Mouse (Mus musculus) stomach, embryonic 15.5 days (tissue): Measurements from ENCODE around the gene Meis1. TPM values are rescaled to one million over a fixed set of nuclear protein-coding genes. Genes with fewer than 3 reads are reported as not detected.

ENCODE experiments used
- ATAC-seq: fragments of 200-750 bp; cut with Nextera tagmentation; 2 replicates; pipeline ENCODE4 v1.8.0; 2017; ENCODE audit warnings: low read depth, moderate number of reproducible peaks, moderate TSS enrichment; ENCODE audit not compliant: insufficient read depth, low FRiP score
- H3K27ac ChIP-seq: fragments of 300-500 bp; sonication (generic); 2 replicates; pipeline ENCODE4 v1.5.1; 2015; ENCODE audit warnings: mild to moderate bottlenecking, inconsistent platforms
- H3K27me3 ChIP-seq: fragments of 300-500 bp; sonication (generic); replicated peaks from 2 replicates; pipeline ENCODE4 v1.6.1; 2015; ENCODE audit warnings: inconsistent platforms
- H3K36me3 ChIP-seq: fragments of 300-500 bp; sonication (generic); 2 replicates; pipeline ENCODE4 v1.6.1; 2015; ENCODE audit warnings: inconsistent platforms
- H3K4me1 ChIP-seq: fragments of 300-500 bp; sonication (generic); 2 replicates; pipeline ENCODE4 v1.6.1; 2015; ENCODE audit warnings: inconsistent platforms
- H3K4me2 ChIP-seq: fragments of 300-500 bp; sonication (generic); 2 replicates; pipeline ENCODE4 v1.6.1; 2015; ENCODE audit warnings: mild to moderate bottlenecking, inconsistent platforms
- H3K4me3 ChIP-seq: fragments of 300-500 bp; sonication (generic); replicated peaks from 2 replicates; pipeline ENCODE4 v1.5.1; 2015; ENCODE audit warnings: inconsistent platforms
- H3K9ac ChIP-seq: fragments of 300-500 bp; sonication (generic); 2 replicates; pipeline ENCODE4 v1.6.1; 2015; ENCODE audit warnings: inconsistent platforms
- H3K9me3 ChIP-seq: fragments of 300-500 bp; sonication (generic); 2 replicates; pipeline ENCODE4 v1.6.1; 2016; ENCODE audit warnings: inconsistent platforms
- WGBS: fragments of 180-500 bp; shearing (Covaris S2); methylation state at CpG from one replicate; pipeline ENCODE4 v1.1.7; 2015; 5-methylcytosine and 5-hydroxymethylcytosine counted together
- polyA plus RNA-seq: library from polyadenylated mRNA; unstranded; fragments of >200 nt; fragmentation: Nextera tagmentation; extraction: Ambion mirVana; gene quantifications from 2 replicates; pipeline ENCODE4 v1.2.1, GENCODE M21; 2015

Gene Meis1
- polyA plus RNA-seq, 1 experiment from 2014 or later = 139 TPM

- ATAC-seq = peak; percentile 74
- Histone ChIP-seq H3K36me3 (no peaks in the 10 kb centered on the region), H3K4me1 (peaks cover 9% of the 10 kb centered on the region; the same call in 1 of the 2 replicates), H3K9me3 (no peaks in the 10 kb centered on the region), H3K4me3 (peak overlapping the region; percentile 73), H3K27ac (peak overlapping the region; percentile 99), H3K4me2 (peak overlapping the region; percentile 61), H3K9ac (peak overlapping the region; percentile 76), H3K27me3 (no peaks in the 10 kb centered on the region)
- under 1% methylated on average over 25 of the region's 25 CpGs for WGBS
These were observed 1.6 kb upstream of the Meis1 start for GRCm38 (mm10) chr11:19020371-19020824.

GRCm38 (mm10) chr11:19019204-19020171, 703 bp upstream of the Meis1 start:
- WGBS = under 1% methylated on average over 67 of the region's 67 CpGs
- H3K9me3 ChIP-seq = no peaks in the 10 kb centered on the region
- no peak for ATAC-seq

GRCm38 (mm10) chr11:19017719-19018413, 919 bp downstream of the Meis1 start:
- H3K9me3 ChIP-seq = no peaks in the 10 kb centered on the region
- no peak for ATAC-seq
- peak overlapping the region; percentile 73 for H3K4me3 ChIP-seq
- peaks cover 6% of the 10 kb centered on the region; the same call in 1 of the 2 replicates for H3K4me1 ChIP-seq
- H3K4me2 ChIP-seq = peak overlapping the region; percentile 61
- H3K9ac ChIP-seq = peak overlapping the region; percentile 83
- H3K27ac ChIP-seq = peak overlapping the region; percentile 99
- H3K36me3 ChIP-seq = no peaks in the 10 kb centered on the region
- H3K27me3 ChIP-seq = no peaks in the 10 kb centered on the region
- WGBS = under 1% methylated on average over 14 of the region's 14 CpGs

More at GRCm38 (mm10) chr11:19019204-19020171, 703 bp upstream of the Meis1 start:
- peak overlapping the region; percentile 73 for H3K4me3 ChIP-seq
- no peaks in the 10 kb centered on the region for H3K27me3 ChIP-seq
- peak overlapping the region; percentile 61 for H3K4me2 ChIP-seq
- peak overlapping the region; percentile 99 for H3K27ac ChIP-seq
- no peaks in the 10 kb centered on the region for H3K36me3 ChIP-seq
- H3K9ac ChIP-seq = peak overlapping the region; percentile 76
- peaks cover 9% of the 10 kb centered on the region; the same call in 1 of the 2 replicates for H3K4me1 ChIP-seq

- H3K27ac ChIP-seq = peak overlapping the region; percentile 87
- WGBS = 0% methylated on average over 1 of the region's 1 CpGs
- peaks cover 6% of the 10 kb centered on the region; the same call in 1 of the 2 replicates for H3K4me1 ChIP-seq
These were observed 1.5 kb downstream of the Meis1 start for GRCm38 (mm10) chr11:19017262-19017661.

GRCm38 (mm10) chr11:19016481-19017220, 2.1 kb downstream of the Meis1 start:
- peak overlapping the region; percentile 87 for H3K27ac ChIP-seq
- H3K4me2 ChIP-seq = peak overlapping the region; percentile 69
- WGBS = under 1% methylated on average over 10 of the region's 10 CpGs
- H3K36me3 ChIP-seq = no peaks in the 10 kb centered on the region
- no peaks in the 10 kb centered on the region for H3K27me3 ChIP-seq
- H3K4me3 ChIP-seq = peak overlapping the region; percentile 73
- ATAC-seq = no peak
- peaks cover 6% of the 10 kb centered on the region; the same call in 1 of the 2 replicates for H3K4me1 ChIP-seq
- H3K9me3 ChIP-seq = no peaks in the 10 kb centered on the region
- H3K9ac ChIP-seq = peak overlapping the region; percentile 83

More at GRCm38 (mm10) chr11:19017262-19017661, 1.5 kb downstream of the Meis1 start:
- Histone ChIP-seq H3K4me2 (peak overlapping the region; percentile 69), H3K4me3 (peak overlapping the region; percentile 73), H3K27me3 (no peaks in the 10 kb centered on the region), H3K36me3 (no peaks in the 10 kb centered on the region), H3K9ac (peak overlapping the region; percentile 83), H3K9me3 (no peaks in the 10 kb centered on the region)
- no peak for ATAC-seq

GRCm38 (mm10) chr11:19015731-19016461, 2.9 kb downstream of the Meis1 start:
- Histone ChIP-seq H3K4me1 (no peaks in the 10 kb centered on the region; the same call in 1 of the 2 replicates), H3K4me2 (peak overlapping the region; percentile 69), H3K36me3 (no peaks in the 10 kb centered on the region; the same call in 1 of the 2 replicates), H3K9ac (peak overlapping the region; percentile 83), H3K4me3 (peak overlapping the region; percentile 73), H3K27ac (peak overlapping the region; percentile 87), H3K27me3 (no peaks in the 10 kb centered on the region), H3K9me3 (no peaks in the 10 kb centered on the region)
- ATAC-seq = no peak
- under 1% methylated on average over 37 of the region's 37 CpGs for WGBS

- H3K27ac ChIP-seq = peak overlapping the region; percentile 87
- H3K9me3 ChIP-seq = no peaks in the 10 kb centered on the region
- peak overlapping the region; percentile 83 for H3K9ac ChIP-seq
- peak overlapping the region; percentile 69 for H3K4me2 ChIP-seq
- no peaks in the 10 kb centered on the region; the same call in 1 of the 2 replicates for H3K4me1 ChIP-seq
- WGBS = 2% methylated on average over 5 of the region's 5 CpGs
- no peaks in the 10 kb centered on the region for H3K27me3 ChIP-seq
- no peak for ATAC-seq
- H3K36me3 ChIP-seq = no peaks in the 10 kb centered on the region; the same call in 1 of the 2 replicates
- H3K4me3 ChIP-seq = peak overlapping the region; percentile 73
These were observed 3.4 kb downstream of the Meis1 start for GRCm38 (mm10) chr11:19015381-19015730.

- Histone ChIP-seq H3K36me3 (no peaks in the 10 kb centered on the region; the same call in 1 of the 2 replicates), H3K9me3 (no peaks in the 10 kb centered on the region), H3K4me2 (peak overlapping the region; percentile 69), H3K27me3 (no peaks in the 10 kb centered on the region), H3K9ac (peak overlapping the region; percentile 83), H3K27ac (peak overlapping the region; percentile 87), H3K4me1 (no peaks in the 10 kb centered on the region; the same call in 1 of the 2 replicates), H3K4me3 (peak overlapping the region; percentile 73)
- ATAC-seq = no peak
- 1% methylated on average over 35 of the region's 35 CpGs for WGBS
These were observed 4.2 kb downstream of the Meis1 start for GRCm38 (mm10) chr11:19014441-19015161.

GRCm38 (mm10) chr11:19014113-19014440, 4.7 kb downstream of the Meis1 start:
- peak overlapping the region; percentile 87 for H3K27ac ChIP-seq
- no peaks in the 10 kb centered on the region; the same call in 1 of the 2 replicates for H3K4me1 ChIP-seq
- H3K4me3 ChIP-seq = peak overlapping the region; percentile 73
- no peaks in the 10 kb centered on the region; the same call in 1 of the 2 replicates for H3K36me3 ChIP-seq
- H3K4me2 ChIP-seq = peak overlapping the region; percentile 69
- no peak for ATAC-seq
- WGBS = 7% methylated on average over 12 of the region's 12 CpGs
- H3K9ac ChIP-seq = peak overlapping the region; percentile 83
- no peaks in the 10 kb centered on the region for H3K27me3 ChIP-seq
- no peaks in the 10 kb centered on the region for H3K9me3 ChIP-seq
